Comparison of ENCODE assay signal across 9 mouse cellular contexts in genomic region chr14:26303111-26303510, GRCm38 (mm10). TPM values are rescaled to one million over a fixed set of nuclear protein-coding genes. Genes with fewer than 3 reads are reported as not detected.
DNase-seq lines count a peak whose midpoint lies in the region; ATAC-seq and TF ChIP-seq lines count a peak whose summit lies in the region.
"Had no signal": no experiment of that assay in that cellular context is flagged by ENCODE, and none has a peak within 500 bp of the region (broad histone marks: within the 10 kb centered on the region; RNA-seq: fewer than 3 reads in every experiment).

No protein-coding gene starts in this region.

- H3K36me3 ChIP-seq in kidney, adult 2 months (ENCODE audit: control insufficient read depth, insufficient read depth, low read length): no peaks in the 10 kb centered on the region
- H3K36me3 ChIP-seq in kidney, embryonic 15.5 days: no peaks in the 10 kb centered on the region
- H3K36me3 ChIP-seq in neural tube, embryonic 15.5 days: no peaks in the 10 kb centered on the region
- H3K36me3 ChIP-seq: embryonic facial prominence, embryonic 12.5 days had no signal

- DNase-seq in kidney, adult 2 months: peak; percentile 65
- peak; percentile 2 for DNase-seq in Patski (ENCODE audit: low read depth, low spot score)
- peak; percentile 58 for DNase-seq in embryo, embryonic 9.5 days (ENCODE audit: extremely low spot score)
- peak; percentile 52 for DNase-seq in induced T-regulatory cell, adult 2 months (ENCODE audit: low read depth)
- peak; percentile 84 to 91 for DNase-seq in left cerebral cortex, postnatal 14 days (ENCODE audit: low spot score in 2 of 2)

- H3K4me2 ChIP-seq in kidney, embryonic 15.5 days: no peak overlapping the region
- no peak overlapping the region for H3K4me2 ChIP-seq in neural tube, embryonic 15.5 days
- H3K4me2 ChIP-seq: embryonic facial prominence, embryonic 12.5 days had no signal

- in situ Hi-C loops in Patski (cut with MboI; ENCODE audit: low pct_unique_long_range_greater_than_20kb): no loop called here

- H3K9ac ChIP-seq in kidney, embryonic 15.5 days: no peak overlapping the region
- H3K9ac ChIP-seq in neural tube, embryonic 15.5 days (replicated peaks): no peak overlapping the region
- H3K9ac ChIP-seq: embryonic facial prominence, embryonic 12.5 days had no signal

- no peaks in the 10 kb centered on the region for H3K9me3 ChIP-seq in kidney, embryonic 15.5 days (replicated peaks)
- no peaks in the 10 kb centered on the region for H3K9me3 ChIP-seq in neural tube, embryonic 15.5 days (replicated peaks)
- H3K9me3 ChIP-seq: embryonic facial prominence, embryonic 12.5 days had no signal

- TF ChIP-seq POLR2A in kidney, adult 2 months (IDR thresholded peaks at IDR 0.05; ENCODE audit: low read depth, low read length): no peak

- 27% methylated on average over 2 of the region's 2 CpGs for WGBS in kidney, adult 2 months
- WGBS in kidney, embryonic 15.5 days: 33% methylated on average over 2 of the region's 2 CpGs
- 34% methylated on average over 2 of the region's 2 CpGs for WGBS in neural tube, embryonic 15.5 days

- POLR2A ChIA-PET in Patski (lab: Charles Lee): no interaction called here

- peak; percentile 32; the same call in 1 of the 2 replicates for TF ChIP-seq CTCF in kidney, adult 2 months (conservative IDR thresholded peaks at IDR 0.05; ENCODE audit: insufficient read depth, insufficient read length, low read depth, low read length)
- TF ChIP-seq CTCF in Patski (IDR thresholded peaks at IDR 0.05): peak; percentile 64

- no peak for ATAC-seq in kidney, embryonic 15.5 days (replicated peaks; ENCODE audit: low FRiP score)
- ATAC-seq in Patski: no peak
- ATAC-seq in neural tube, embryonic 15.5 days (ENCODE audit: low FRiP score): peak; percentile 70; the same call in 1 of the 2 replicates
- no peak for ATAC-seq in monocyte, adult 5-6 weeks (replicated peaks; ENCODE audit: insufficient number of reproducible peaks, low FRiP score, low TSS enrichment, poor library complexity, severe bottlenecking)

- CTCF ChIA-PET in Patski (lab: Charles Lee): interaction anchor here (0.9 to 1.8 kb wide), 4 partner anchors 9 to 156 kb away, joined by 3 to 5 read pairs (median 4); no protein-coding TSS in a partner anchor

- H3K27ac ChIP-seq in kidney, adult 2 months (ENCODE audit: insufficient read depth, low read depth, low read length): no peak overlapping the region
- H3K27ac ChIP-seq in kidney, embryonic 15.5 days: no peak overlapping the region
- no peak overlapping the region for H3K27ac ChIP-seq in neural tube, embryonic 15.5 days (replicated peaks)
- H3K27ac ChIP-seq: embryonic facial prominence, embryonic 12.5 days had no signal

- H3K27me3 ChIP-seq in kidney, adult 2 months (replicated peaks; ENCODE audit: control insufficient read depth, insufficient read depth, low read length): no peaks in the 10 kb centered on the region
- no peaks in the 10 kb centered on the region for H3K27me3 ChIP-seq in kidney, embryonic 15.5 days
- peaks cover 14% of the 10 kb centered on the region for H3K27me3 ChIP-seq in Patski
- H3K27me3 ChIP-seq in neural tube, embryonic 15.5 days (replicated peaks): no peaks in the 10 kb centered on the region
- H3K27me3 ChIP-seq: embryonic facial prominence, embryonic 12.5 days had no signal

- intact Hi-C loops in left cerebral cortex, postnatal 14 days (cut with DNase I): no loop called here

- H3K4me3 ChIP-seq in kidney, adult 2 months (ENCODE audit: insufficient read depth, low read depth, low read length): no peak overlapping the region
- H3K4me3 ChIP-seq in kidney, embryonic 15.5 days (replicated peaks): no peak overlapping the region
- no peak overlapping the region for H3K4me3 ChIP-seq in neural tube, embryonic 15.5 days (replicated peaks)
- H3K4me3 ChIP-seq: embryonic facial prominence, embryonic 12.5 days had no signal

- H3K4me1 ChIP-seq in kidney, adult 2 months (ENCODE audit: control insufficient read depth, insufficient read depth, low read length): no peaks in the 10 kb centered on the region
- no peaks in the 10 kb centered on the region for H3K4me1 ChIP-seq in kidney, embryonic 15.5 days
- no peaks in the 10 kb centered on the region for H3K4me1 ChIP-seq in neural tube, embryonic 15.5 days
- H3K4me1 ChIP-seq: embryonic facial prominence, embryonic 12.5 days had no signal

RNA-seq across cellular contexts. Expression of gene Duxbl3, which starts 45.3 kb away (rescaled TPM):
- 0.08 TPM in 1 of 2 replicates, not detected in the other for polyA plus RNA-seq in kidney, adult 2 months (2012; rRNA removed)
- polyA plus RNA-seq in kidney, embryonic 15.5 days (2015; fragmentation: Nextera tagmentation; extraction: Ambion mirVana): 1.7 and 2.0 TPM in 2 replicates
- not detected for polyA plus RNA-seq in Patski (2021)
- total RNA-seq in left cerebral cortex, postnatal 14 days (2021): 1 to 10 TPM in 1 of 2 experiments, under 1 TPM in 1; 0.62 to 1.0 TPM
- 2.4 and 2.6 TPM in 2 replicates for polyA plus RNA-seq in neural tube, embryonic 15.5 days (2015; fragmentation: Nextera tagmentation; extraction: Ambion mirVana)
- not detected in 3 replicates for total RNA-seq in monocyte, adult 5-6 weeks (2017)

Comparison
In these comparisons a context has a peak if more than half of its experiments do, and no peak if none do; other contexts are left out.
1. DNase-seq: peak in every context shown above with its lines; median percentile 88 in left cerebral cortex, postnatal 14 days; 65 in kidney, adult 2 months; 58 in embryo, embryonic 9.5 days; 52 in induced T-regulatory cell, adult 2 months; 2 in Patski.